Mouse (Mus musculus): Measurements from ENCODE around the gene Gjb4.

The Gjb4 gene

GRCm38 (mm10) chr4:127311561-127311960, 42.3 kb downstream of the Gjb4 start:
- no peak for DNase-seq (ENCODE audit: low spot score in 2 of 2)

DNA sequence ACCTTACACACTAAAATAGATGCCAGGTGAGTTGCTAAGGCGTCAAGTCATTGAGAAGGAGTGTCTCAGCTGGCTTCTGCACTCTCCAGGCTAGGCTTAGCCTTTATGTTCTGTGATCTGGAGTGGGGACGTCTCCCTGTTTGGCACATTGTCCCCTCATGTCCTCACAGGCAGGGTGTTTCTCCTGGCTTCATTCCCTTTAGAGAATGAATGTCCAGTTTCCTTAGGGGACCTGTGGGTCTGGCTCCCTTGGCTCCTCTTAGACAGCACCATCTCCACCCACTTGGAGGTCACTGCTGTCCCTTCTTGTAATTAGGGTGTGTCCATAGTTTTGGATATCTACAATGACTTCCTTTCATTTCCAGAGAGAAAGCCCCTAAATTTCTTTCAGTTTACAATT, 47.0 kb downstream of the Gjb4 start:
- DNase-seq (ENCODE audit: low spot score in 2 of 2) = no peak

DNA sequence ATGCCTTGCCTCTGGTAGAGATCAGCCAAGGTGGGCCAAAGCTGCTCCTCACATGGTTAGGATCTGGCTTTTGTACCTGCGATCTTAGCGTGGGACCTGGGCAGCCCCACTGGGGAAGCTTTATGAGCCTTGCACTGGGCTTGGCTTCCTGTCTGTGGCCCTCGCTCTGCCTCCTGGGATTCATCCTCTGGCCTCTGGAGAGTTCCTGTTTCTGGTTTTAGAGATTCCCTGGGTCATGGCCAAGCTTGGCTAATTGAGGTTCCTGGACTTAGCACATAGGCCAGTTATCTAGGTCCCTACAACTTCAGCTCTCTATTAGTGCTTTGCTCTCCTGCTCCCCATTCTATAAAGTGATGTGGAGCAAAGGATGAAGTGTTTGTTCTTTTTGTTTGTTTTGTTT, 50.1 kb downstream of the Gjb4 start:
- DNase-seq (ENCODE audit: low spot score in 2 of 2) = no peak

Measured in spleen, postnatal 4 days (tissue).